Mouse (Mus musculus): ENCODE measurements around the gene Gm28048. TPM values are rescaled to one million over a fixed set of nuclear protein-coding genes. Genes with fewer than 3 reads are reported as not detected.

Gene Gm28048
- polyA plus RNA-seq, 1 experiment from 2014 or later: 9.4 TPM

GRCm38 (mm10) chr11:22793881-22794203, 188.0 kb downstream of the Gm28048 start:
- ATAC-seq (ENCODE audit: insufficient number of reproducible peaks, low FRiP score): no peak
- H3K27ac ChIP-seq (ENCODE audit: poor library complexity, severe bottlenecking): no peak overlapping the region
- no peak overlapping the region for H3K4me2 ChIP-seq
- H3K9ac ChIP-seq: no peak overlapping the region
- no peaks in the 10 kb centered on the region for H3K27me3 ChIP-seq (replicated peaks)
- H3K9me3 ChIP-seq (replicated peaks): 0 out of 2 replicates have a peak, but pooled peaks cover 6% of the 10 kb centered on the region
- H3K4me3 ChIP-seq: no peak overlapping the region
- 87% methylated on average over 1 of the region's 1 CpGs for WGBS
- no peaks in the 10 kb centered on the region for H3K36me3 ChIP-seq
- peaks cover 9% of the 10 kb centered on the region; the same call in 1 of the 2 replicates for H3K4me1 ChIP-seq (replicated peaks)

GRCm38 (mm10) chr11:22793176-22793880, 188.6 kb downstream of the Gm28048 start:
- Histone ChIP-seq H3K9ac (no peak overlapping the region), H3K27me3 (replicated peaks) (no peaks in the 10 kb centered on the region), H3K36me3 (no peaks in the 10 kb centered on the region), H3K4me1 (replicated peaks) (peaks cover 9% of the 10 kb centered on the region; the same call in 1 of the 2 replicates), H3K27ac (ENCODE audit: poor library complexity, severe bottlenecking) (no peak overlapping the region), H3K4me2 (no peak overlapping the region), H3K9me3 (replicated peaks) (0 out of 2 replicates have a peak, but pooled peaks cover 6% of the 10 kb centered on the region), H3K4me3 (no peak overlapping the region)
- no peak for ATAC-seq (ENCODE audit: insufficient number of reproducible peaks, low FRiP score)
- 76% methylated on average over 3 of the region's 3 CpGs for WGBS

DNA sequence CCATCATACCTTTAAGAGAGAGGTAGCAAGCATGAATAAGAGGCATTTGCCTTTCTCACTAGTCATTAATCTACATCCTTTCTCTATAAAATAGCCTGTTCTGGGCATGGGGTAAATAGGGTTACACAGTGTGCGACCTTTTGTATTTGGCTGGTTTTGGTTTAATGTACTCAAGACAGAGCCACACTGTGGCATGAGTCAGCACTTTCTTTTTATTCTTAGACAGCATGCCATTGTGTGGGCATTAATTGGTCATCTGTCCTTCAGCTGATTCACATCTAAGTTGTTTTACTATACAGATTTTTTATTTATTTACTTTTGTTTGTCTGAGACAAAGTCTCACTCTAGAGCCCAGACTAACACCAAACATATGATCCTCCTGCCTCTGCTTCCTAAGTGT, 189.7 kb downstream of the Gm28048 start:
- H3K4me1 ChIP-seq (replicated peaks): peaks cover 9% of the 10 kb centered on the region; the same call in 1 of the 2 replicates
- H3K9ac ChIP-seq: no peak overlapping the region
- no peak overlapping the region for H3K4me3 ChIP-seq
- H3K4me2 ChIP-seq: no peak overlapping the region
- no peak overlapping the region for H3K27ac ChIP-seq (ENCODE audit: poor library complexity, severe bottlenecking)
- no peaks in the 10 kb centered on the region for H3K27me3 ChIP-seq (replicated peaks)
- H3K36me3 ChIP-seq: no peaks in the 10 kb centered on the region
- no peak for ATAC-seq (ENCODE audit: insufficient number of reproducible peaks, low FRiP score)
- 0 out of 2 replicates have a peak, but pooled peaks cover 6% of the 10 kb centered on the region for H3K9me3 ChIP-seq (replicated peaks)
- 87% methylated on average over 1 of the region's 1 CpGs for WGBS

- H3K36me3 ChIP-seq: no peaks in the 10 kb centered on the region
- no peak overlapping the region for H3K9ac ChIP-seq
- no peak overlapping the region for H3K4me3 ChIP-seq
- H3K9me3 ChIP-seq (replicated peaks): 0 out of 2 replicates have a peak, but pooled peaks cover 6% of the 10 kb centered on the region
- H3K27me3 ChIP-seq (replicated peaks): no peaks in the 10 kb centered on the region
- 87% methylated on average over 5 of the region's 5 CpGs for WGBS
- ATAC-seq (ENCODE audit: insufficient number of reproducible peaks, low FRiP score): no peak
- H3K4me2 ChIP-seq: no peak overlapping the region
- H3K27ac ChIP-seq (ENCODE audit: poor library complexity, severe bottlenecking): no peak overlapping the region
- peaks cover 9% of the 10 kb centered on the region; the same call in 1 of the 2 replicates for H3K4me1 ChIP-seq (replicated peaks)
Measured at GRCm38 (mm10) chr11:22791726-22792125, 190.2 kb downstream of the Gm28048 start.

GRCm38 (mm10) chr11:22787833-22788232, 194.1 kb downstream of the Gm28048 start:
- Histone ChIP-seq H3K27ac (ENCODE audit: poor library complexity, severe bottlenecking) (no peak overlapping the region), H3K9me3 (replicated peaks) (0 out of 2 replicates have a peak, but pooled peaks cover 6% of the 10 kb centered on the region), H3K9ac (no peak overlapping the region), H3K27me3 (replicated peaks) (no peaks in the 10 kb centered on the region), H3K4me1 (replicated peaks) (no peaks in the 10 kb centered on the region; the same call in 1 of the 2 replicates), H3K4me2 (no peak overlapping the region), H3K36me3 (no peaks in the 10 kb centered on the region), H3K4me3 (no peak overlapping the region)
- WGBS: 85% methylated on average over 2 of the region's 2 CpGs
- ATAC-seq (ENCODE audit: insufficient number of reproducible peaks, low FRiP score): no peak

Other genes starting within 250 kb of the Gm28048 start
- gene B3gnt2, start 121.1 kb downstream of the Gm28048 start, polyA plus RNA-seq (2016; fragmentation: Nextera tagmentation; extraction: Ambion mirVana): 3.3 and 5.3 TPM in 2 replicates
- gene Zrsr1, start 10.1 kb downstream of the Gm28048 start, polyA plus RNA-seq (2016; fragmentation: Nextera tagmentation; extraction: Ambion mirVana): 2.3 and 3.2 TPM in 2 replicates
- 295 and 316 TPM in 2 replicates for gene Commd1, start 292 bp upstream of the Gm28048 start, polyA plus RNA-seq (2016; fragmentation: Nextera tagmentation; extraction: Ambion mirVana)
- 240 and 247 TPM in 2 replicates for gene Cct4, start 8.4 kb upstream of the Gm28048 start, polyA plus RNA-seq (2016; fragmentation: Nextera tagmentation; extraction: Ambion mirVana)
- 1.8 and 2.1 TPM in 2 replicates for gene Fam161a, start 25.4 kb upstream of the Gm28048 start, polyA plus RNA-seq (2016; fragmentation: Nextera tagmentation; extraction: Ambion mirVana)

Measured in heart, embryonic 12.5 days (tissue).